Mouse (Mus musculus) kidney, postnatal 0 days (tissue): ENCODE measurements at regions not wholly inside any gene's neighbourhood (a gene's known extent, or its start where the extent isn't known, plus 50 kb on each side); places are given as distances from the start of the nearest gene placed in this dataset.
"Not testable (repeated sequence)": the region's sequence is repeated elsewhere in the genome, so short reads cannot be mapped to it uniquely, and the experiment has no call there.

Experiments
- ATAC-seq: fragments of 200-750 bp; cut with Nextera tagmentation; replicated peaks from 2 replicates; pipeline ENCODE4 v1.8.0; 2017; ENCODE audit warnings: low read depth, moderate number of reproducible peaks, moderate TSS enrichment, moderate library complexity; ENCODE audit not compliant: low FRiP score
- DNase-seq: peaks from one replicate; pipeline ENCODE4 v3.0.0-alpha.2; 2016; ENCODE audit warnings: low spot score
- H3K27ac ChIP-seq: fragments of 300-500 bp; sonication (generic); 2 replicates; pipeline ENCODE4 v1.5.1; 2014; ENCODE audit warnings: mild to moderate bottlenecking
- H3K27me3 ChIP-seq: fragments of 300-500 bp; sonication (generic); 2 replicates; pipeline ENCODE4 v1.6.1; 2014; ENCODE audit warnings: low read length, mixed read lengths; ENCODE audit not compliant: insufficient read depth
- H3K36me3 ChIP-seq: fragments of 300-500 bp; sonication (generic); 2 replicates; pipeline ENCODE4 v1.6.1; 2014; ENCODE audit warnings: low read length, mixed read lengths; ENCODE audit not compliant: insufficient read depth
- H3K4me1 ChIP-seq: fragments of 300-500 bp; sonication (generic); replicated peaks from 2 replicates; pipeline ENCODE4 v1.6.1; 2014; ENCODE audit warnings: antibody characterized with exemption, low read length, mixed read lengths; ENCODE audit not compliant: insufficient read depth
- H3K4me2 ChIP-seq: fragments of 300-500 bp; sonication (generic); 2 replicates; pipeline ENCODE4 v1.6.1; 2014; ENCODE audit warnings: mild to moderate bottlenecking, low read length, moderate library complexity, mixed read lengths
- H3K4me3 ChIP-seq: fragments of 300-500 bp; sonication (generic); replicated peaks from 2 replicates; pipeline ENCODE4 v1.5.1; 2014; ENCODE audit warnings: low read depth, low read length
- H3K9ac ChIP-seq: fragments of 300-500 bp; sonication (generic); 2 replicates; pipeline ENCODE4 v1.6.1; 2014; ENCODE audit warnings: low read depth, low read length
- H3K9me3 ChIP-seq: fragments of 300-500 bp; sonication (generic); replicated peaks from 2 replicates; pipeline ENCODE4 v1.6.1; 2016; ENCODE audit warnings: low read length, inconsistent platforms, mixed read lengths
- CTCF ChIP-seq: IDR thresholded peaks from 2 replicates; pipeline ENCODE4 v1.5.1; 2016; ENCODE audit warnings: antibody characterized with exemption, low read depth, mild to moderate bottlenecking, moderate library complexity
- WGBS: fragments of 180-500 bp; shearing (Covaris S2); extraction: QIAGEN DNeasy Blood & Tissue Kit; methylation state at CpG from one replicate; pipeline ENCODE4 v1.1.7; 2014; 5-methylcytosine and 5-hydroxymethylcytosine counted together

DNA sequence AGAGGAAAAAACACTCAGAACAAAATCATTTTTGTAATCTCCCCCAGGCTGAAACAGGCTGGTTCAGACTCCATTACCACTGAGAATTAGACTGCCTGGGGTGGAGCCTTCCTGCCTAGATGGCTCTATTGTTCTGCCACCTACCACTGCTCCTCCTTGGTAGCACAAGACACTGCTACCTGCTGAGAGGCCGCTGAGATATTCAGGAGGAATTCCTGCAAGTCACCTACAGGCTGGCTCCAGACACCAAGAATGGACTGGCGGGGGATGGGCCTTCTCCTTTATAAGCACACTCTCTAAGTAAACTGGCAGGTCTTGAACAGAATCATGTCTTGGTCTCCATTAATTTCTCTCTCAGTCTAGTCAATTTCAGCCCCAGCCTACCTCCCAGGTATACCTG lies 3289.4 kb downstream of the Gm37988 start:
- WGBS: 68% methylated on average over 2 of the region's 2 CpGs
- ATAC-seq (no peak), DNase-seq (no peak)
- Histone ChIP-seq H3K27ac (no peak overlapping the region), H3K4me3 (no peak overlapping the region), H3K36me3 (no peaks in the 10 kb centered on the region), H3K9ac (no peak overlapping the region), H3K4me2 (no peak overlapping the region), H3K27me3 (no peaks in the 10 kb centered on the region), H3K9me3 (no peaks in the 10 kb centered on the region), H3K4me1 (no peaks in the 10 kb centered on the region)
- TF ChIP-seq CTCF: no peak

DNA sequence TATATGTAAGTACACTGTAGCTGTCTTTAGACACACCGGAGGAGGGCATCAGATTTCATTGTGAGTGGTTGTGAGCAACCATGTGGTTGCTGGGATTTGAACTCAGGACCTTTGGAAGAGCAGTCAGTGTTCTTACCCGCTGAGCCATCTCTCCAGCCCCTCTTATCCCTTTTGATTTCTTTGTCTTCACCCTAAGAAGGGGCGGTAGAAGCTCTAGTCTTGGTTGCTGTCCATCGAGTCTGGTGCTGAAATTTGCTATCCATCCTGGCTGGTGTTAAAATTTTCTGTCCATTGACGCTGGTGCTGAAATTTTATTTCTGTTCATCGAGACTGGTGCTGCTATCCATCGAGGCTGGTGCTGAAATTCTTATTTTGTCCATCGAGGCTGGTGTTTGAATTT lies 3290.9 kb upstream of the A830018L16Rik start:
- not testable (repeated sequence) for H3K4me3 ChIP-seq, H3K9me3 ChIP-seq, H3K27me3 ChIP-seq, H3K36me3 ChIP-seq, H3K4me2 ChIP-seq, H3K9ac ChIP-seq, H3K4me1 ChIP-seq, H3K27ac ChIP-seq
- ATAC-seq (peak; percentile 69; the same call in 1 of the 2 replicates), DNase-seq (peak; percentile 79)
- WGBS: 40% methylated on average over 8 of the region's 8 CpGs

DNA sequence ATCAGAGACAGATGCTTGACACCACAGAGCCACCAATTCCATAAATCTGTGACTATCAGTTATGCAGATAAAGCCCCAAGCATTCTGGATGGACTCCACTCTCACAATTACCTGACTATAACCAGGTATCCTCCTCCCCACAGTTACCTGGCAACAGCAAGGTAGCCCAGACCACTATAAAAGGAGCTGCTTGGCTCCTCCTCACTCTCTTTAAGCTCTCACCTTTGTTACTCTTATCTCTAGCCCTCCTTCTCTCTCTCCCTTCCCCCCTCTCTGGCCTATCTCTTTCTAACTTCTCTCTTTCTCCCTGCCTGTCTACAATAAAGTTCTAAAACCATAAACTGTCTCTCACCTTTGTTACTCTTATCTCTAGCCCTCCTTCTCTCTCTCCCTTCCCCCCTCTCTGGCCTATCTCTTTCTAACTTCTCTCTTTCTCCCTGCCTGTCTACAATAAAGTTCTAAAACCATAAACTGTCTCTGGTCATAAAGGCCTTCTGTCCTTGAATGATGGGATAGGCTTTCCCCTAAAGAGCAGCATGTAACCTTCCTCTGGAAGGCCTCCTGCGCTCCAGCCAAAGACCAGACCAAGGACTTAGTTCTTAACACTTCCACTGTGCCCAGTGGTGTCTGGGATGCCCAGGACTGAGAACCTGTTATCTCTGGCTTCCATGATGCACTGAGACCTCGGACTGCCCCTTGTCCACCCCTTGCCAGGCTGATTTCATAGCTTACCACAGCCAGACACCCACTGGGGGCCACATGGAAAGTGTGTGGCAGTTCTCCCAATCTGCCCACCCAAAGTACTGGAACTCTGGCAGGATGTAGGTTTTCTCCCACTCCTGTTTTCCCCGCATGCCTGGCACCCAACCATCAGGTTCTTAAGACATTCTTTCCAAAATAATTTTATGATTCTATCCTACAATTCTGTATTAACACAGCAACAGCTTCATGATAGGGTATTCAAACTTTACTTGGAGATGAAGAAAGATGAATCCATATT lies 3279.2 kb upstream of the A830018L16Rik start:
- ATAC-seq, DNase-seq, H3K27ac ChIP-seq, H3K9ac ChIP-seq, H3K36me3 ChIP-seq, H3K9me3 ChIP-seq, H3K4me2 ChIP-seq, H3K4me1 ChIP-seq, H3K27me3 ChIP-seq, H3K4me3 ChIP-seq: not testable (repeated sequence)
- 81% methylated on average over 3 of the region's 3 CpGs for WGBS

DNA sequence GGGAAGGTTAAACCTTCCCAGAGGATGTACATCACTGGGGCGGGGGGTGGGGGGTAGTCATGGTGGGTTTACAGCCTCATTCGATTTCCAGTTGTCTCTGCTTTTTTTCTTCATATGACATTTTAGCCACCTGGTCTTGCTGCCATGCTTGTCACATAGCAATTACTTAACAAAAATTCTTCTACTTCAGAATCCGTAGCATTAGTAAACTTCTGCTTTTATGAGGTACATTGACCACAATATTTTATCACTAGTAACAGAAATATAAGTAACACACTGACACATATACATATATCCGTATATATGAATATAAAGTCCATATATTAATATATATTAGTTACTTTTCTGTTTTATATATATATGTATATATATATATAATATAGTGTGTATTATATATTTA lies 3271.3 kb upstream of the A830018L16Rik start:
- no peaks in the 10 kb centered on the region for H3K27me3 ChIP-seq
- no peak for ATAC-seq
- 71% methylated on average over 4 of the region's 4 CpGs for WGBS

DNA sequence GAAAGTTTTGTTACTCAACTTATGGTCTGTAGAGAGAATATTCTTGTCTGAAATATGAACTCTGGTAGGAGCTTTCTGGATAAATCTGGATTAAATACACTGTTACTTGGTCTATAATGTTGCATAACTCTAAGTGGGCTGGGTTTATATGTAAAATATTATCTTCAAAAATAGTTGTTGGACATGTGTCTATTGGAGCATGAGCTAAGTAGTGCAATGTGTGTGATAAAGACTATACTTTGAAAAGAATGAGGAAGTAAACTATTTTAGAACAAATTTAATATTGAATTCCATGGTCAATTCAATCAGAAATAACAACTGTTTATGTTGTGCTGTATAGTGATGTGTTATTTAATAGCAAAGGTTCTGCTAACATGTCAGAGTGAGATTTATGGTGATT lies 3240.7 kb upstream of the A830018L16Rik start:
- no peaks in the 10 kb centered on the region for H3K4me1 ChIP-seq
- no peaks in the 10 kb centered on the region for H3K36me3 ChIP-seq
- H3K4me2 ChIP-seq: no peak overlapping the region
- TF ChIP-seq CTCF: no peak
- no peak for DNase-seq
- H3K9me3 ChIP-seq: no peaks in the 10 kb centered on the region
- no peak overlapping the region for H3K27ac ChIP-seq
- ATAC-seq: no peak
- H3K9ac ChIP-seq: no peak overlapping the region
- H3K27me3 ChIP-seq: no peaks in the 10 kb centered on the region
- H3K4me3 ChIP-seq: no peak overlapping the region

More for the DNA sequence above, 3271.3 kb upstream of the A830018L16Rik start:
- Histone ChIP-seq H3K27ac (no peak overlapping the region), H3K36me3 (no peaks in the 10 kb centered on the region), H3K4me2 (no peak overlapping the region), H3K9me3 (no peaks in the 10 kb centered on the region), H3K9ac (no peak overlapping the region), H3K4me3 (no peak overlapping the region), H3K4me1 (no peaks in the 10 kb centered on the region)
- TF ChIP-seq CTCF: no peak
- no peak for DNase-seq
